Mouse (Mus musculus): ENCODE results near the gene Ercc6l. TPM values are rescaled to one million over a fixed set of nuclear protein-coding genes. Genes with fewer than 3 reads are reported as not detected.

The Ercc6l gene
- total RNA-seq, 2 experiments from 2014 or later, result 0.09 TPM

DNA sequence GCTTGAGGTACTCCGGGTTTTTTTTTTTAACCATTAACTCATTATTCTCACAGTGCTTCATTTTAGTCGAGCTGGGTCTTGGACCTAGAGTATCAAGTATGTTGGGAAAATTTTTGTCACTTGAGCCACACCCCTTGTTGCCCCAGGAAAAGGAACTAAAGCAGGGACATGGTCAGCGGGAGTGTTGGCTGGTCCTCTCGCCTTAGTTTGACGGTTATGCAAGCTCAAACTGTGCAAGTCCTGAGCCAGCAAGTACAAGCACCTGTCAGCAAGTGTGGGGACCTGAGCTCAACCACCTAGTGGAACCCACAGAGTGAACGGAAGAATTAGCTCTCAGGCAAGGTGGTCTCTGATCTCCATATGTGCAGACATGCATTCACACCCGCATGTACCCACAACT, 55.0 kb downstream of the Ercc6l start:
- no peak for TF ChIP-seq CTCF (IDR thresholded peaks at IDR 0.05)
- no peak overlapping the region for H3K4me3 ChIP-seq
- DNase-seq (ENCODE audit: extremely low spot score in 1 of 2, low spot score in 2 of 2), result no peak
- intact Hi-C loops (cut with DNase I), result no loop called here
- H3K27ac ChIP-seq, result no peak overlapping the region

- Histone ChIP-seq H3K4me3 (no peak overlapping the region), H3K27ac (no peak overlapping the region)
- no peak for TF ChIP-seq CTCF (IDR thresholded peaks at IDR 0.05)
- intact Hi-C loops (cut with DNase I), result no loop called here
- DNase-seq (ENCODE audit: extremely low spot score in 1 of 2, low spot score in 2 of 2), result no peak
Observed at GRCm38 (mm10) chrX:102094381-102094904, 62.4 kb downstream of the Ercc6l start.

Other genes with a start within 250 kb of the Ercc6l start
- 10 to 100 TPM; 20.2 to 25.7 TPM for gene Rtl5, start 85.8 kb downstream of the Ercc6l start, total RNA-seq (2021)
- 10 to 100 TPM; 28.2 to 29.9 TPM for gene Pin4, start 37.6 kb downstream of the Ercc6l start, total RNA-seq (2021)
- gene Rps4x, start 32.3 kb upstream of the Ercc6l start, total RNA-seq (2021), result 100 to 1,000 TPM; 350 to 451 TPM
- gene Cited1, start 95.1 kb upstream of the Ercc6l start, total RNA-seq (2021), result 1 to 10 TPM; 3.1 to 3.7 TPM